Mouse (Mus musculus) liver, adult 2 months (tissue): ENCODE measurements at regions not wholly inside any gene's neighbourhood (a gene's known extent, or its start where the extent isn't known, plus 50 kb on each side); places are given as distances from the start of the nearest gene placed in this dataset.

Source experiments
- CTCF ChIP-seq: fragments of 200-500 bp; IDR thresholded peaks from 2 replicates; pipeline ENCODE4 v1.5.1; 2011; ENCODE audit warnings: low read depth, low read length, control low read depth
- POLR2A ChIP-seq: fragments of 200-500 bp; IDR thresholded peaks from 2 replicates; pipeline ENCODE4 v1.6.1; 2011; ENCODE audit warnings: low read length, control low read depth; ENCODE audit not compliant: insufficient read depth; ENCODE audit errors: extremely low read depth

DNA sequence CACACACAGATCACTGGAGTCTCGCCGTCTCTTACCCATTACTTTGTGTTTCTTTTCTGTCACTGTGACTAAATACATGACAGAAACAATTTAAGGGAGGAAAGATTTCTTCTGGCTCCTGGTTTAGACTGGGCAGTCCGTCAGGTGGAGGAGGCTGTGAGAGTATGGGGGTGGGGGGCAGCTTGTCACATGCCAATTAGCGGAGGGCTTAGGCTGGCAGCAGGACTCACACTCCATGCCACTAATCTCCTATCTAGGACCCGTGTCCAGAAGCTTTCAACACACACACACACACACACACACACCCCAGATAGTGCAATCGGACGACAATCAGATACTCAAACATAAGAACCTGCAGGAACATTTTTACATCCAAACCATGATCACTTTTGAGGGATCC, 73.0 kb downstream of the Irx6 start:
- no peak for TF ChIP-seq POLR2A
- no peak for TF ChIP-seq CTCF
